Mouse (Mus musculus) left cerebral cortex, adult 9 months (tissue): ENCODE results near the gene Igfals.
A peak's percentile ranks its signal among the peaks of the same experiment; 100 is the strongest.

ENCODE experiments used
- DNase-seq, 2 experiments: peaks; one replicate each; pipeline ENCODE4 v3.0.0; 2022; ENCODE audit warnings: low spot score in 2 of 2

Gene Igfals

DNA sequence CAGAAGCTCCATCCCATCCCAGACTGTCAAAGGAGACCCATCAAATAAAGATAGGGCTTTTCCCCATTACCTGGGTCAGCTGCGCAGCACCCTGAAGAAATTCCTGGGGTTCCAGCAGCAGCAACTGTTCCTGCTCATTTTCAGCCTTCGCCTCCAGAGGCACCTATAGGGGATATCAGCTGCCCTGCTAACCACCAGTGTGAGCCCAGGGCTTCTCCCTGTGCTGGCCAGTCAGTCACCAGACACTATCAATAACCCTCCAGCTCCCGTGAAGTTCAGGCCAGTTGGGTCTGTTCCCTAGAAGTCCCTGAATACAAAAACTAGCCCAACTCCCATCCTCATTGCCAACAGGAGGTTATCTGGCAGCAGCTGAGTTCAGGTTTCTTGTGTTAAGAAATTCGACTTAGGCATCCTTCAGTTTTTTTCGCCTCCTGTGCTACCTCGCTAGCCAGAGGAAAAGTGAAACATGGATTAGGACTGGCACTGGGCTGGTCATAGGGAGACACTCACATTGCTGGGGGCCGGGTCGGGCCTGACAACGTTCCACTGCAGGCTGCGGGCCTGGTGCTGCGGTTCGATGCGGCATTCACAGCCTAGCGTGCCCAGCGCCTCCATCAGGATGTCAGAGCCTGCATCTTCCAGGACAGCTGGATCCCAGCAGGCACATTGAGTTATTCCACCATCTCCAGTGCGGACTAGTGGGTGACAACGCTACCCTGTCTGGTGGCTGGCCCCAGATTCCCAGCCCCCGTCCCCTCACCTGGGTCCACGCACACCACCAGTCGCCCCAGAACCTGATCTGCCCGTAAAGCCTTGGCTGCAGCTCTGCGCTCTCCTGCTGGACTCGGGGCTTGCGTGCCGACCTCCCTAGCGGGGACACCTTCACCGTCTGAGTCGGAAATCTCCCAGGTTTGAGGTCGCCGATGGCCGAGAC, 28.5 kb downstream of the Igfals start:
- no peak for DNase-seq

DNA sequence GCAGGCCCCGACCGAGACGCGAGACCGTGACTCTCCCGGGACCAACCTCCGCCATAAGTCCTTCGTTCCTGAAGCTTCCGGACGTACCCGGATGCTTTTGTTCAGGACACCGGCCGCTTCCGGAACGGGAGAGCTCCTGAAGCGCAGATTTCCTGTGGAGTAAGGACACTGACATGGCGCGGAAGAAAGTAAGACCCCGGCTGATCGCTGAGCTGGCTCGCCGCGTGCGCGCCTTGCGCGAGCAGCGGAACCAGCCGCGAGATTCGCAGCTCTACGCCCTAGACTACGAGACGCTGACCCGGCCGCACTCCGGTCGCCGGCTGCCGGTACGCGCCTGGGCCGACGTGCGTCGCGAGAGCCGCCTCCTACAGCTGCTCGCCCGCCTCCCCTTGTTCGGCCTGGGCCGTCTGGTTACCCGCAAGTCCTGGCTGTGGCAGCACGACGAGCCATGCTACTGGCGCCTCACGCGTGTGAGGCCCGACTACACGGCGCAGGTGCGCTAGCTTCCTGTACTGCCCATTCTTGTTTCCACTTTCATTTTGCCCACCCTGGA, 29.3 kb downstream of the Igfals start, which contains the start of the genes Eme2 and Mrps34:
TSS of gene Eme2 (minus strand) at position 93 of the 553 bp plus-strand sequence.
TSS of gene Mrps34 (plus strand) at position 122 of the 553 bp plus-strand sequence.
- peak in 1 of 2 experiments; percentile 85 for DNase-seq

DNA sequence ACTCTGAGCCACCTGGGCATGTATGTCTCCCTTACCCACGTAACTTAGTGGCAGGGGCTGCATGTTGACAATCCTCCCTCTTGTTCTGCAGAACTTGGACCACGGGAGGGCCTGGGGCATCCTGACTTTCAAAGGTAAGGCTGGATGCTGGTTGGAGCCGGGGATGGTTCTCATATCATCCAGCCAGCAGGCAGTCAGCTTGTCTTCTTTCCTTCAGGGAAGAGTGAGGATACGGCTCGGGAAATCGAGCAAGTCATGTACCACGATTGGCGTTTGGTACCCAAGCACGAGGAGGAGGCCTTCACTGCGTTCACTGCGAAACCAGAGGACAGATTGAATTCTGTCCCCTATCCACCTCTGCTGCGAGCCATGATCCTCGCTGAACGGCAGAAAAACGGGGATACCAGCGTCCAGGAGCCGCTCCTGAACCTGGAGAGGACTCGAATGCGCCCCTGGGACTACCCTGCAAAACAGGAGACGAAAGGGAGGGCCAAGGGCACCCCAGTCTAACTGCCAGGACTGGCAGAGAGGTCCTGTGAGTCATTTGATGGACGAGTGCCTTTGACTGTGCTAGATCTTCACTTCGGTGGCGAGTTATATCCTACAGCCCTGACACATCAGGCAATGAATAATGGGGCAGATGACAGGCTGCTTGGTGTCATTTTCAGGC, 29.9 kb downstream of the Igfals start:
- DNase-seq = no peak

DNA sequence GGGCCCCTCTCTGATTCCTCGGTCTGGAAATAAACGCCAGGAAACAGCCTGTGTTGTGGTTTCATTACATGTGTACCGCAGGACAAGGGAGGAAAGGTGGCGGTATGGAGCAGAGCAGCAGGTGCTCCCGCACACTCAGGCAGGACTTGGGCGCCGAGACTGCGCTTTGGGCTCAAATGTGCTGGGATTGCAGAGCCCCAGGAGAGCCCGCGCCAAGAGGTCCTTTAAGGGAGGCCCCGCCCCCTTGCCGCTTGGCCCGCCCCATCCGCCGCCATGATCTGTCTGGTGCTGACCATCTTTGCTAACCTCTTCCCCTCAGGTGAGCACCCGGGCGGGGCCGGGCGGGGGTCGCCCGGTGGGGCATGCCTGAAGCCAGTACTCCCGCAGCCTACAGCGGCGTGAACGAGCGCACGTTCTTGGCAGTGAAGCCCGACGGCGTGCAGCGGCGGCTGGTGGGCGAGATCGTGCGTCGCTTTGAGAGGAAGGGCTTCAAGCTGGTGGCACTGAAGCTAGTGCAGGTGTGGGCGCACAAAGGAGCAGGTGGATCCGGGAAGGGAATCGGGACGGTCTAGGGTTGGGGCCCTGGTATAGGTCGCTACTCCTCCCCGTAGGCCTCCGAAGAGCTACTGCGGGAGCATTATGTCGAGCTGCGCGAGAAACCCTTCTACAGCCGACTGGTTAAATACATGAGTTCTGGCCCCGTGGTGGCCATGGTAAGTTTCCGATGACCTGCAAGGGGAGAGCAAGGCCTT, 30.6 kb downstream of the Igfals start, which contains the start of gene Nme3:
TSS of gene Nme3 (plus strand) at position 260 of the 752 bp plus-strand sequence.
- DNase-seq = peak in 1 of 2 experiments; percentile 73

DNA sequence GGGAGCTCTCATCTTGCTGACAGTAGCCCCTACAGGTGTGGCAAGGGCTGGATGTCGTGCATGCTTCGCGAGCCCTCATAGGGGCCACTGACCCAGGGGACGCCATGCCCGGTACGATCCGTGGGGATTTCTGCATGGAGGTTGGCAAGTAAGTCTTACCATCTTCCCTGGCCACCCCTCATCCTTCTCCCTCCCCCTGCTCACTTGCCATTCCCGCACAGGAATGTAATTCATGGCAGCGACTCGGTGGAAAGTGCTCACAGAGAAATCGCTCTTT, 31.1 kb downstream of the Igfals start:
- DNase-seq = no peak

DNA sequence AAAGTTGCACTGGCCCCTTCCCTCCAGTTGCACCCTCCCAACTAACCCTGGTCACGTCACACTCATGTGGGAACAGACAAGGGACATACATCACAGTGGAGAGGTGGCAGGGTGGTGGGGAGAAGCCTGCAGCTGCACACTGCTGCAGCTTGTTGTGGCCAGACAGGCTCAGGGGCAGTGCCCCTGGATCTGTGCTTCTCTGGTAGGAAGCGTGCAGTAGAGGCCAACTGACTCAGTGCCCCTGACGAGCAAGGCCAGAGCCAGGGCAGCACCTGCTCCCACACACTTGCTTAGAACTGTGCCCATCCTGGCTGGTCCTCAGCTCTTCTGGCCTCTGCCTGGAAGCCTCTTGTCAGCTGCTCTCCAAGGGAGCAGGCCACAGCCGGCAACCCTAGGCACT, 31.8 kb downstream of the Igfals start:
- no peak for DNase-seq

DNA sequence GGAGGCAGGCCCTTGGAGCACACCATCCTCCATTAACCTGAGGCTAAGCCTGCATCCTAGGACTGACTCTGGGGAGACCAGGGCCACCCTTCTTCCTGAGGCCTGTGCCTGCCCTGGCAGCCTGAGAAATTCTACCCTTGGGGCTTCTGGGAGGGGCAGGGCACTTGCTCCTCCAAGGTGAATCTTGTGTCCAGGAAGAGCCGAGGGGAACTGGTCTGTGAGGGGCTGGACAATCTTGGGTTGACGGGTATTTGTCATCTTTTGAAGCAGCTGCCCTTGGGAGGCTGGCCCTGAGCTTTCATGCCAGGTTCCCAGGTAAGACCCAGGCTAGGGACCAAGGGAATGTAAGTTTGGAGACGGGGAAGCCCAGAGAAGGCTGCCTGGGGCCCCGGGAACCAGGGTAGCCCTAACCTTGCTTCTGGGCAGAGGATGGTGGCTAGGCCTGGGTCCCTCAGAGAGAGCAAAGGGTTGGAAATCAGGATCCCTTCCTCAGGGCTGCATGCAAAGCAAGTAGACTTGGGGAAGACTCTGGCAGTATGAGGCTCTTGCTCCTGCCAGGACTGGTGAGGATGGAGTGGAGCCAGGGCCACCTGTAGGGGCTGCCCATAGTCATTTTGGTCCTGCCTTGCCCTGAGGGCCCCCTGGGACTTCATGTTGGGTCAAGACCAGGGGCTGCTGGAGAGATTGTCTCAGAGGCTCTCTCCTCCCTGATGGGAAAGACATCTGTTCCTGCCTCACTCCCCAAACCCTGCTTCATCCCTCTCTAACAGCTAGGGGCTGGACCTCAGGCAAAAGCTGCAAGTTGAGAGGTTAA, 32.5 kb downstream of the Igfals start:
- DNase-seq = no peak

DNA sequence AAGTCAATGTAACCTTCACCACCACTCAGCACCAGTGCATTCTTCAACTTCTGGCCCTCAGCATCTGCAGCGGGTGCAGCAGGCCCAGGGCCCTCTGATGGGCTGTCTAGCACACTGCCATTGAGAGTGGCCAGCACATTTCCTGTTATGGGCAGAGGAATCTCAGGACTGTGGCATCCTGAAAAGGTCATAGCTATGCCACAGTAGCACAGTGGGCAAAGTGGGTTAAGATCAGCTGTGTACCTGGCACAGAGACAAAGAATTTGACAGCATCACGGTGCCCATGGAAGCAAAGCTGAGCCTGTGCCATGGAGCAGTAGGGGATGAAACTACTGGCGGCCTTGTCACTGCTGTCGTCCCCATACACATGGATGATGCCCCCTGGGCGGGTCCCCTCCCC, 33.4 kb downstream of the Igfals start:
- no peak for DNase-seq

DNA sequence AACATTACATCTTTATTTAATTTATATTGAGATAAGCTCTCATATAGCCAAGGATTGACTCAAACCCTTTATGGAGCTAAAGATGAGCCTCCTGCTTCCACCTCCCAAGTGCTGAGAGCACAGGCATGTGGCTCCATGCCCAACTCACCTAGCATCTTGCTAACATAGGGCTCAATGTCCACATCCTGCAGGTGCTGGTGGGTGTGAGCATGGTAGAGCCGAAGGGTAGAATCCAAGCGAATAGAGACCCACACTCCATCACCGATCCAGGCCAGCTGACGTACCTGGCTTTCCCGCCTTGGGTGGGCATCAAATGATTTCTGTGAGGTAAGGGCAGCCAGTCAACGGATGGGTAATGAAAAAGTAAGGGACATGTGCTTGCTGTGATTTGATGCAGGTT, 34.2 kb downstream of the Igfals start:
- no peak for DNase-seq

DNA sequence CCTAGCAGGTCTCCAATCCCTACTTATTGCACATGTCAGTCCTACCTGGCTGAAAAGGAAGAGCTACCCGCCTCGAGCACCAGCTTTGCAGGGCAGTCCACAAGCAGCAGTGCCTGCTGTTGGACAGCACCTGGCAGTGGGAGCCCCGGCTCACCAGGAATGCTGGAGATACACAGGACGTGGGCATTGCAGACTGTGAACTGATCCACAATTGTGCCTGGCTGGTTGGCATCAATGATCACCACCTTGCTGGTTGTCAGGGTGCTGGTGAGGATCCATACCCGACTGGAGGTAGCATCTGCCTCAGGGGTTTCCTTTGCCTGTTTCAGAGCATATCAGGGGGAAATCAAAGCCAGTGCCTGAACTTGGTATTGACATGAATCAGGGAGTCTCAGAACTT, 36.3 kb downstream of the Igfals start:
- no peak for DNase-seq

DNA sequence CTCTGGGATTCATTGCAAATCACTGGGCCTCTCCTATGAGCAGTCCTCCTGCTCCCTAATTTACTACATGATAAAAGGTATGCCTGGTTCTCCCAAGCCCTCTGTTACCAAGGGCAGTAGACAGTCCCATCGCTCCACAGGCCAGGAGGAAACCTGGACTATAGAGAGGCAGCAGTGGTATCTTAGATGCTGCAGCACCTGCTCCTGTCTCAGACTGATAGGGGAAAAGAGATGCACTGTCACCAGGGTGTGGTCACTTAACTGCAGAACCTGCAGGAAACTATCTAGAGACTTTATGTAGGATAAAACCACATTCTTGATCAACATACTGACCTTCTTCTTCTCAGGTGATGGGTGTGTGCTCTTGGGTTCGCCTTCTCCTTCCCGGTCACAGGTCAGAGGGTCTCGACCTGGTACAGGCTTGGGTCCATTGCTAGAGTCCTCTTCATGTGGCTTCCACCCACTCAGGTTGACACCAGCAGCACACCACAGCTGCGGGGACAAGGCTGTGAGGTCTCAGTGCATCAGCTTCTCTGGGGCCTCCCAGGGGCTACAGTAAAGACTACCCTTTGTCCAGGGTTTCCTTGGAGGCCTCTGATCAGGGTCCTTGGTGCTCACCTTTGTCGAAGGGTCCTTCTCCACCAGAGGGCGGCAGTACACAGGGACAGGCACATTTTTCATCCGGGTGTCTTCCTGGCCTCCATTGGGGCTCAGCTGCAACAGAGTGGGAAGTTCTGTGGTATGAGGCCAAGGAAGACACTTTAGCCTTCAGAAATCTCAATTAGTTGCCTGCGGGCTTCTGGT, 37.1 kb downstream of the Igfals start:
- no peak for DNase-seq

DNA sequence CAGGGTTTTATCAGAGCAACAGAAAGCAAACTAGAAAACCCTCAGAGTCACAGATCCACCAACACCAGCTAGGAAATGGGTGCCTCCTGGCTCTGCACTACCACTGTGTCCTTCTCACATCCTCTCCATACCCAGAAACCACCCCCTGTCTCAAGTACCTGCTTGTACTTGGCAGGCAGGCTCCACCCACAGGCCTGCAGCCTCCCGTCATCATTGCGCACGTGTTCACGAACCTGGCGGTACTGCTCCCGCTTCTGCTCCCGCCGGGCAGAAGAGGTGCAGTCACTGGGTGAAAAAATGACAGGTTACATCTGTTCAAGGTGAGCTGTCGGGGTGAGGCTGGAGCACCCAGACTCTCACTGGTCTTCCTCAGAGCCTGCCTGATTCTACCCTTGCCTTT, 38.0 kb downstream of the Igfals start:
- no peak for DNase-seq

DNA sequence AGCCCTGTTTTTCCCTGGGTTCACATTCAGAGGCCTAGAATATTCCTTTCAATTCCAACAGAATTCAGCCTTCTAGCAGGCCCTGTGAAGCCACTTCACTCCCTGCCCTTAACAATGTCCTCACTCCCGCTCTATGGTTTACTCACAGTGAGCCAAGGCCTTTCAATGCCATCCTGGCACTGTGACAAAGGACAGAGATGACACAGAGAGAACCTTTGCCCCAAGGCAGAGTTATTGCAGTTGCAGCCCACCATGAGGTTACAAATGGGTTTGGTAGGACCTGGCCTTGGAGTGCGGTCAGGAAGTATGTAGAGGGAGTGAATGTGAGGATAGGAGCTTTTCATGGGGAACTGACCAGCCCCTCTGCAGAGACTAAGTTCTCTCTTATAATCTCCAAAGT, 41.8 kb downstream of the Igfals start:
- no peak for DNase-seq

DNA sequence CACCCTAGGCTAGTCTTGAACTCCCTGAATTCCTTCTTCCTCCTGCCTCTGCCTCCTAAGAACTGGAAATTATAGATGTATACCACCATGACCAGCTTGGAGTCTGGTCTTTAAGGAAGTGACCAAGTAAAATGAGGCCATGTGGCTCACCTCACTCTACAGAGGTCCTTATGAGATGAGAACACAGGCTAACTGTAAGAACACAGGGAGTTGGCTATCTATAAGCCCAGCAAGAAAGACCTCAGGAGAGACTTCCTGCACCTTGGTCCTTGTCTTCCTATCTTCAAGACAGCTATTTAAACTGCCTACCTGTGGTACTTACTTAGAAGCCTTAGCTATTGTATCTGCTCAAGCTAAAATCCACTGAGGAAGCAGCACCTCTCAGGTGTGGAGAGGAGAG, 48.2 kb downstream of the Igfals start:
- DNase-seq = no peak

DNA sequence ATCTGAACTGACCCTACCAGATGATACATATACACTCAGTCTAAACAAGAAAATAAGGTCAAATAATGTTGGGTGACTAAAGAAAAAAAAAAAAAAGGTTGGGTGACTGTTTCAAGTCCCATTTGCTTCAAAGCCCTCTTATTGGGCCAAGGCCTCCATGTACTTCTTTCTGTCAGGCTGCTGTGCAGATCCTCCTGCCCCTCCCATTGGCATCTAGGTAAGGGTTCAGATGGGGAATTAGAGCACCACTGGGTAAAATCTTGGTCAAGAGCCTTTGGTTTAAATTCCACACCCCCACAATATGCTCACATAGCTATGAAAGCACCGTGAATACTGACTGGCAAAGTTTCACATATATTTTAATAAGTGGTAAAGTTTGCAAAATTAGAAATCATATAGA, 57.4 kb downstream of the Igfals start:
- no peak for DNase-seq

DNA sequence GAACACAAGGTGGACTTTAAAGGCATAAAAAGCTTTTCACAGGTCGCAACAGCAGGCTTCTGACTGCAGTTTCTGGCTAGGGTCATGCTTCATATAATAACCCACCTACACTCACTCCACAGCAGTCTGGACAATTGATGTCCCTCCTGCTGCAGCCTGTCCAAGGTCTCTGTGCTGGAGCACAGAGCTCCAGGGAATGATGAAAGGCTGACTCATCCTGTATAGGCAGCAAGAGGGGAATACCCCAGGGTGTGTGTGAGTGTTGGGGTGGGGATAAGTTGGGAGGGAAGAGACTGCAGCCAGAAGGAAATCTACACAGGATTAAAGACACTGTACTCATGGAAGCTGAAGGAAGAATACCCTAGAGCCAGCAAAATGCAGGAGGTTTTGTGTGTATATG, 63.7 kb downstream of the Igfals start:
- no peak for DNase-seq
